Mouse (Mus musculus) limb, embryonic 10.5 days (tissue): ENCODE measurements around the gene 1810062G17Rik. TPM values are rescaled to one million over a fixed set of nuclear protein-coding genes. Genes with fewer than 3 reads are reported as not detected.

Experiments
- DNase-seq: peaks from one replicate; pipeline ENCODE4 v3.0.0-alpha.2; 2017; ENCODE audit warnings: low spot score
- H3K27ac ChIP-seq: fragments of 300-500 bp; sonication (generic); 2 replicates; pipeline ENCODE4 v1.5.1; 2016; ENCODE audit warnings: mild to moderate bottlenecking
- H3K27me3 ChIP-seq: fragments of 300-500 bp; sonication (generic); 2 replicates; pipeline ENCODE4 v1.6.1; 2016; ENCODE audit warnings: low read depth, mild to moderate bottlenecking; ENCODE audit not compliant: poor library complexity, severe bottlenecking
- H3K36me3 ChIP-seq: fragments of 300-500 bp; sonication (generic); 2 replicates; pipeline ENCODE4 v1.6.1; 2016; ENCODE audit warnings: mild to moderate bottlenecking, moderate library complexity
- H3K4me1 ChIP-seq: fragments of 300-500 bp; sonication (generic); 2 replicates; pipeline ENCODE4 v1.6.1; 2016
- H3K4me3 ChIP-seq: fragments of 300-500 bp; sonication (generic); 2 replicates; pipeline ENCODE4 v1.5.1; 2016; ENCODE audit warnings: mild to moderate bottlenecking, moderate library complexity
- H3K9me3 ChIP-seq: fragments of 300-500 bp; sonication (generic); replicated peaks from 2 replicates; pipeline ENCODE4 v1.6.1; 2016; ENCODE audit warnings: mild to moderate bottlenecking
- WGBS: fragments of 180-500 bp; shearing (Covaris S2); methylation state at CpG from one replicate; pipeline ENCODE4 v1.1.7; 2016; 5-methylcytosine and 5-hydroxymethylcytosine counted together
- polyA plus RNA-seq: library from polyadenylated mRNA; unstranded; fragments of >200 nt; fragmentation: Nextera tagmentation; extraction: Ambion mirVana; gene quantifications from 2 replicates; pipeline ENCODE4 v1.2.1, GENCODE M21; 2016

Gene 1810062G17Rik
- polyA plus RNA-seq, 1 experiment from 2014 or later = 0.84 TPM

- DNase-seq = peak; percentile 77
- H3K36me3 ChIP-seq = no peaks in the 10 kb centered on the region
- H3K9me3 ChIP-seq = no peaks in the 10 kb centered on the region
These were observed 21.0 kb downstream of the 1810062G17Rik start for GRCm38 (mm10) chr3:36496746-36497145.

GRCm38 (mm10) chr3:36498224-36498623 is 22.5 kb downstream of the 1810062G17Rik start:
- peaks cover 8% of the 10 kb centered on the region for H3K27me3 ChIP-seq
- 0 out of 2 replicates have a peak, but pooled peaks cover 3% of the 10 kb centered on the region for H3K4me1 ChIP-seq
- H3K9me3 ChIP-seq = no peaks in the 10 kb centered on the region
- no peak overlapping the region for H3K27ac ChIP-seq
- 94% methylated on average over 6 of the region's 6 CpGs for WGBS
- H3K4me3 ChIP-seq = no peak overlapping the region
- H3K36me3 ChIP-seq = no peaks in the 10 kb centered on the region
- no peak for DNase-seq

More at GRCm38 (mm10) chr3:36496746-36497145, 21.0 kb downstream of the 1810062G17Rik start:
- H3K27ac ChIP-seq = no peak overlapping the region
- H3K4me3 ChIP-seq = no peak overlapping the region
- H3K4me1 ChIP-seq = 0 out of 2 replicates have a peak, but pooled peaks cover 3% of the 10 kb centered on the region
- WGBS = 25% methylated on average over 14 of the region's 14 CpGs
- H3K27me3 ChIP-seq = peaks cover 8% of the 10 kb centered on the region

- 94% methylated on average over 7 of the region's 7 CpGs for WGBS
- Histone ChIP-seq H3K27ac (no peak overlapping the region), H3K4me1 (0 out of 2 replicates have a peak, but pooled peaks cover 3% of the 10 kb centered on the region), H3K9me3 (no peaks in the 10 kb centered on the region), H3K36me3 (no peaks in the 10 kb centered on the region), H3K4me3 (no peak overlapping the region), H3K27me3 (peaks cover 8% of the 10 kb centered on the region)
- DNase-seq = no peak
These were observed 23.7 kb downstream of the 1810062G17Rik start for GRCm38 (mm10) chr3:36499418-36499817.

- Histone ChIP-seq H3K36me3 (no peaks in the 10 kb centered on the region), H3K27ac (no peak overlapping the region), H3K9me3 (no peaks in the 10 kb centered on the region), H3K4me1 (no peaks in the 10 kb centered on the region), H3K4me3 (no peak overlapping the region), H3K27me3 (peaks cover 6% of the 10 kb centered on the region)
- DNase-seq = no peak
- WGBS = 86% methylated on average over 8 of the region's 8 CpGs
These were observed 25.2 kb downstream of the 1810062G17Rik start for GRCm38 (mm10) chr3:36500976-36501375.

GRCm38 (mm10) chr3:36501546-36501945 is 25.8 kb downstream of the 1810062G17Rik start:
- no peaks in the 10 kb centered on the region for H3K36me3 ChIP-seq
- H3K4me3 ChIP-seq = no peak overlapping the region
- no peaks in the 10 kb centered on the region for H3K9me3 ChIP-seq
- WGBS = 83% methylated on average over 7 of the region's 7 CpGs
- H3K27ac ChIP-seq = no peak overlapping the region
- peaks cover under 1% of the 10 kb centered on the region for H3K27me3 ChIP-seq
- DNase-seq = no peak
- no peaks in the 10 kb centered on the region for H3K4me1 ChIP-seq

GRCm38 (mm10) chr3:36505306-36505705 is 29.6 kb downstream of the 1810062G17Rik start:
- Histone ChIP-seq H3K4me1 (no peaks in the 10 kb centered on the region), H3K27me3 (no peaks in the 10 kb centered on the region), H3K36me3 (no peaks in the 10 kb centered on the region), H3K9me3 (no peaks in the 10 kb centered on the region), H3K4me3 (no peak overlapping the region), H3K27ac (no peak overlapping the region)
- 92% methylated on average over 8 of the region's 8 CpGs for WGBS
- no peak for DNase-seq

- no peak for DNase-seq
- 80% methylated on average over 10 of the region's 10 CpGs for WGBS
- Histone ChIP-seq H3K36me3 (no peaks in the 10 kb centered on the region), H3K27ac (no peak overlapping the region), H3K4me3 (no peak overlapping the region), H3K27me3 (no peaks in the 10 kb centered on the region), H3K4me1 (no peaks in the 10 kb centered on the region), H3K9me3 (no peaks in the 10 kb centered on the region)
These were observed 30.3 kb downstream of the 1810062G17Rik start for GRCm38 (mm10) chr3:36505809-36506735.

- WGBS = 85% methylated on average over 6 of the region's 6 CpGs
- Histone ChIP-seq H3K27ac (no peak overlapping the region), H3K36me3 (no peaks in the 10 kb centered on the region), H3K4me1 (no peaks in the 10 kb centered on the region), H3K4me3 (no peak overlapping the region), H3K9me3 (no peaks in the 10 kb centered on the region), H3K27me3 (no peaks in the 10 kb centered on the region)
- no peak for DNase-seq
These were observed 35.8 kb downstream of the 1810062G17Rik start for GRCm38 (mm10) chr3:36511491-36511890.

- WGBS = 91% methylated on average over 9 of the region's 9 CpGs
- H3K4me1 ChIP-seq = peaks cover 4% of the 10 kb centered on the region
- no peak overlapping the region for H3K4me3 ChIP-seq
- DNase-seq = no peak
- H3K9me3 ChIP-seq = no peaks in the 10 kb centered on the region
- H3K27ac ChIP-seq = no peak overlapping the region
- H3K36me3 ChIP-seq = no peaks in the 10 kb centered on the region
- peaks cover 28% of the 10 kb centered on the region for H3K27me3 ChIP-seq
These were observed 40.5 kb downstream of the 1810062G17Rik start for GRCm38 (mm10) chr3:36516196-36516595.

- no peaks in the 10 kb centered on the region for H3K36me3 ChIP-seq
- no peak within 1 kb of the TSS for H3K27ac ChIP-seq
- H3K4me3 ChIP-seq = peak within 1 kb of the TSS; percentile 55
- DNase-seq = peak; percentile 67
- no peaks in the 10 kb centered on the region for H3K9me3 ChIP-seq
- H3K27me3 ChIP-seq = peaks cover 52% of the 10 kb centered on the region
- 1% methylated on average over 51 of the region's 51 CpGs for WGBS
- peaks cover 10% of the 10 kb centered on the region for H3K4me1 ChIP-seq
These were observed 45.6 kb downstream of the 1810062G17Rik start, which contains the start of gene Gm11549 for GRCm38 (mm10) chr3:36521073-36522060. TSS of gene Gm11549 (minus strand) at chr3:36521813.

GRCm38 (mm10) chr3:36522137-36522536 is 46.4 kb downstream of the 1810062G17Rik start:
- Histone ChIP-seq H3K9me3 (no peaks in the 10 kb centered on the region), H3K4me1 (peaks cover 10% of the 10 kb centered on the region), H3K36me3 (no peaks in the 10 kb centered on the region), H3K4me3 (no peak overlapping the region), H3K27me3 (peaks cover 52% of the 10 kb centered on the region), H3K27ac (no peak overlapping the region)
- WGBS = 11% methylated on average over 4 of the region's 4 CpGs
- DNase-seq = no peak

GRCm38 (mm10) chr3:36524466-36524865 is 48.7 kb downstream of the 1810062G17Rik start:
- 86% methylated on average over 3 of the region's 3 CpGs for WGBS
- H3K4me3 ChIP-seq = no peak overlapping the region
- H3K27ac ChIP-seq = no peak overlapping the region

More at GRCm38 (mm10) chr3:36524466-36524865, 48.7 kb downstream of the 1810062G17Rik start:
- DNase-seq = no peak
- H3K27me3 ChIP-seq = peaks cover 42% of the 10 kb centered on the region
- no peaks in the 10 kb centered on the region for H3K36me3 ChIP-seq
- H3K9me3 ChIP-seq = no peaks in the 10 kb centered on the region
- peaks cover 10% of the 10 kb centered on the region for H3K4me1 ChIP-seq
